Mouse (Mus musculus): ENCODE results near the gene Fam216b. TPM values are rescaled to one million over a fixed set of nuclear protein-coding genes. Genes with fewer than 3 reads are reported as not detected.

Fam216b gene
- polyA plus RNA-seq, 1 experiment: not detected

GRCm38 (mm10) chr14:78057362-78057761 is 31.4 kb downstream of the Fam216b start:
- Histone ChIP-seq H3K36me3 (ENCODE audit: control insufficient read depth, insufficient read depth) (no peaks in the 10 kb centered on the region), H3ac (ENCODE audit: control insufficient read depth, insufficient read length) (no peak overlapping the region), H3K79me2 (ENCODE audit: control insufficient read depth, insufficient read depth) (no peaks in the 10 kb centered on the region), H3K4me2 (ENCODE audit: low read depth) (no peak overlapping the region), H3K4me3 (no peak overlapping the region), H3K27me3 (ENCODE audit: control insufficient read depth, insufficient read depth, insufficient read length) (no peaks in the 10 kb centered on the region)
- TF ChIP-seq SRF (IDR thresholded peaks at IDR 0.05; ENCODE audit: control insufficient read depth, insufficient read length, low read depth) (no peak), MAX (IDR thresholded peaks at IDR 0.05; ENCODE audit: low read depth) (no peak), REST (IDR thresholded peaks at IDR 0.05; ENCODE audit: insufficient read depth, insufficient read length) (no peak), TCF3 (IDR thresholded peaks at IDR 0.05; ENCODE audit: insufficient read length, low read depth) (no peak), CEBPB (IDR thresholded peaks at IDR 0.05; ENCODE audit: insufficient read depth, poor library complexity, severe bottlenecking) (no peak), E2F4 (IDR thresholded peaks at IDR 0.05; ENCODE audit: insufficient read depth) (no peak), MYOG (IDR thresholded peaks at IDR 0.05; ENCODE audit: control insufficient read depth in 1 of 3, insufficient read depth in 1 of 3, insufficient read length in 2 of 3, low read depth in 2 of 3) (no peak)

- H3K4me2 ChIP-seq (ENCODE audit: low read depth): no peak overlapping the region
- no peaks in the 10 kb centered on the region for H3K36me3 ChIP-seq (ENCODE audit: control insufficient read depth, insufficient read depth)
- H3K27me3 ChIP-seq (ENCODE audit: control insufficient read depth, insufficient read depth, insufficient read length): no peaks in the 10 kb centered on the region
- TF ChIP-seq MYOG (IDR thresholded peaks at IDR 0.05; ENCODE audit: control insufficient read depth in 1 of 3, insufficient read depth in 1 of 3, insufficient read length in 2 of 3, low read depth in 2 of 3): no peak
- TF ChIP-seq E2F4 (IDR thresholded peaks at IDR 0.05; ENCODE audit: insufficient read depth): no peak
- no peak for TF ChIP-seq USF1 (IDR thresholded peaks at IDR 0.05; ENCODE audit: low read depth)
- TF ChIP-seq SRF (IDR thresholded peaks at IDR 0.05; ENCODE audit: control insufficient read depth, insufficient read length, low read depth): no peak
- TF ChIP-seq REST (IDR thresholded peaks at IDR 0.05; ENCODE audit: insufficient read depth, insufficient read length): no peak
- no peak for TF ChIP-seq TCF3 (IDR thresholded peaks at IDR 0.05; ENCODE audit: insufficient read length, low read depth)
- no peak for TF ChIP-seq POLR2AphosphoS2 (IDR thresholded peaks at IDR 0.05; ENCODE audit: insufficient read length, low read depth)
- no peak for TF ChIP-seq MYOD1 (IDR thresholded peaks at IDR 0.05; ENCODE audit: control insufficient read depth in 1 of 3, insufficient read length in 2 of 3, low read depth in 2 of 3)
- TF ChIP-seq CEBPB (IDR thresholded peaks at IDR 0.05; ENCODE audit: insufficient read depth, poor library complexity, severe bottlenecking): no peak
- TF ChIP-seq MAX (IDR thresholded peaks at IDR 0.05; ENCODE audit: low read depth): no peak
- H3K4me3 ChIP-seq: no peak overlapping the region
- no peaks in the 10 kb centered on the region for H3K79me2 ChIP-seq (ENCODE audit: control insufficient read depth, insufficient read depth)
- H3ac ChIP-seq (ENCODE audit: control insufficient read depth, insufficient read length): no peak overlapping the region
Observed at GRCm38 (mm10) chr14:78056371-78056770, 32.4 kb downstream of the Fam216b start.

GRCm38 (mm10) chr14:78048674-78049073 is 40.1 kb downstream of the Fam216b start:
- H3K36me3 ChIP-seq (ENCODE audit: control insufficient read depth, insufficient read depth): no peaks in the 10 kb centered on the region
- no peak overlapping the region for H3K4me3 ChIP-seq
- no peaks in the 10 kb centered on the region for H3K27me3 ChIP-seq (ENCODE audit: control insufficient read depth, insufficient read depth, insufficient read length)
- no peak for TF ChIP-seq MAX (IDR thresholded peaks at IDR 0.05; ENCODE audit: low read depth)
- no peak for TF ChIP-seq SRF (IDR thresholded peaks at IDR 0.05; ENCODE audit: control insufficient read depth, insufficient read length, low read depth)
- TF ChIP-seq REST (IDR thresholded peaks at IDR 0.05; ENCODE audit: insufficient read depth, insufficient read length): no peak
- TF ChIP-seq POLR2AphosphoS2 (IDR thresholded peaks at IDR 0.05; ENCODE audit: insufficient read length, low read depth): no peak
- no peak for TF ChIP-seq POLR2A (IDR thresholded peaks at IDR 0.05; ENCODE audit: insufficient read length, low read depth)
- no peak for TF ChIP-seq MYOD1 (IDR thresholded peaks at IDR 0.05; ENCODE audit: control insufficient read depth in 1 of 3, insufficient read length in 2 of 3, low read depth in 2 of 3)
- TF ChIP-seq E2F4 (IDR thresholded peaks at IDR 0.05; ENCODE audit: insufficient read depth): no peak
- TF ChIP-seq TCF3 (IDR thresholded peaks at IDR 0.05; ENCODE audit: insufficient read length, low read depth): no peak
- no peak for TF ChIP-seq MYOG (IDR thresholded peaks at IDR 0.05; ENCODE audit: control insufficient read depth in 1 of 3, insufficient read depth in 1 of 3, insufficient read length in 2 of 3, low read depth in 2 of 3)
- no peak for TF ChIP-seq CEBPB (IDR thresholded peaks at IDR 0.05; ENCODE audit: insufficient read depth, poor library complexity, severe bottlenecking)
- no peak for TF ChIP-seq USF1 (IDR thresholded peaks at IDR 0.05; ENCODE audit: low read depth)
- no peak overlapping the region for H3ac ChIP-seq (ENCODE audit: control insufficient read depth, insufficient read length)
- H3K79me2 ChIP-seq (ENCODE audit: control insufficient read depth, insufficient read depth): no peaks in the 10 kb centered on the region
- no peak overlapping the region for H3K4me2 ChIP-seq (ENCODE audit: low read depth)

- Histone ChIP-seq H3K4me2 (ENCODE audit: low read depth) (no peak overlapping the region), H3K36me3 (ENCODE audit: control insufficient read depth, insufficient read depth) (no peaks in the 10 kb centered on the region), H3K27me3 (ENCODE audit: control insufficient read depth, insufficient read depth, insufficient read length) (no peaks in the 10 kb centered on the region), H3ac (ENCODE audit: control insufficient read depth, insufficient read length) (no peak overlapping the region), H3K79me2 (ENCODE audit: control insufficient read depth, insufficient read depth) (no peaks in the 10 kb centered on the region), H3K4me3 (no peak overlapping the region)
- TF ChIP-seq USF1 (IDR thresholded peaks at IDR 0.05; ENCODE audit: low read depth): no peak
- no peak for TF ChIP-seq REST (IDR thresholded peaks at IDR 0.05; ENCODE audit: insufficient read depth, insufficient read length)
- TF ChIP-seq SRF (IDR thresholded peaks at IDR 0.05; ENCODE audit: control insufficient read depth, insufficient read length, low read depth): no peak
- TF ChIP-seq POLR2A (IDR thresholded peaks at IDR 0.05; ENCODE audit: insufficient read length, low read depth): no peak
- no peak for TF ChIP-seq MYOD1 (IDR thresholded peaks at IDR 0.05; ENCODE audit: control insufficient read depth in 1 of 3, insufficient read length in 2 of 3, low read depth in 2 of 3)
- no peak for TF ChIP-seq CEBPB (IDR thresholded peaks at IDR 0.05; ENCODE audit: insufficient read depth, poor library complexity, severe bottlenecking)
- no peak for TF ChIP-seq POLR2AphosphoS2 (IDR thresholded peaks at IDR 0.05; ENCODE audit: insufficient read length, low read depth)
- no peak for TF ChIP-seq E2F4 (IDR thresholded peaks at IDR 0.05; ENCODE audit: insufficient read depth)
- no peak for TF ChIP-seq TCF12 (IDR thresholded peaks at IDR 0.05; ENCODE audit: insufficient read depth, poor library complexity, severe bottlenecking)
- TF ChIP-seq MYOG (IDR thresholded peaks at IDR 0.05; ENCODE audit: control insufficient read depth in 1 of 3, insufficient read depth in 1 of 3, insufficient read length in 2 of 3, low read depth in 2 of 3): no peak
- TF ChIP-seq TCF3 (IDR thresholded peaks at IDR 0.05; ENCODE audit: insufficient read length, low read depth): no peak
- TF ChIP-seq MAX (IDR thresholded peaks at IDR 0.05; ENCODE audit: low read depth): no peak
Observed at GRCm38 (mm10) chr14:78048258-78048657, 40.5 kb downstream of the Fam216b start.

GRCm38 (mm10) chr14:78043079-78043478 is 45.7 kb downstream of the Fam216b start:
- no peaks in the 10 kb centered on the region for H3K36me3 ChIP-seq (ENCODE audit: control insufficient read depth, insufficient read depth)
- TF ChIP-seq MYOG (IDR thresholded peaks at IDR 0.05; ENCODE audit: control insufficient read depth in 1 of 3, insufficient read depth in 1 of 3, insufficient read length in 2 of 3, low read depth in 2 of 3) (no peak), POLR2AphosphoS2 (IDR thresholded peaks at IDR 0.05; ENCODE audit: insufficient read length, low read depth) (no peak)

More at GRCm38 (mm10) chr14:78043079-78043478, 45.7 kb downstream of the Fam216b start:
- Histone ChIP-seq H3K4me2 (ENCODE audit: low read depth) (no peak overlapping the region), H3K79me2 (ENCODE audit: control insufficient read depth, insufficient read depth) (no peaks in the 10 kb centered on the region), H3K4me3 (no peak overlapping the region), H3ac (ENCODE audit: control insufficient read depth, insufficient read length) (no peak overlapping the region), H3K27me3 (ENCODE audit: control insufficient read depth, insufficient read depth, insufficient read length) (no peaks in the 10 kb centered on the region)

Measured in myocyte (in vitro differentiated cells).